Mouse (Mus musculus) CH12.LX (cell line): ENCODE measurements around the gene Tlr8. TPM values are rescaled to one million over a fixed set of nuclear protein-coding genes. Genes with fewer than 3 reads are reported as not detected.

Experiments used
- DNase-seq: peaks from one replicate; pipeline ENCODE4 v3.0.0-alpha.2; 2013; ENCODE audit errors: extremely low read depth
- H3K27ac ChIP-seq: 2 replicates; pipeline ENCODE4 v1.5.1; 2012; ENCODE audit warnings: low read depth, mild to moderate bottlenecking, control low read depth, moderate library complexity; ENCODE audit not compliant: insufficient read depth
- H3K27me3 ChIP-seq: replicated peaks from 2 replicates; pipeline ENCODE3; 2012; ENCODE audit warnings: inconsistent platforms
- H3K36me3 ChIP-seq, 2 experiments: replicated peaks in 1 of 2; 2 replicates each; pipeline versions ENCODE3 to v1.6.1; 2012; ENCODE audit warnings: inconsistent platforms in 1 of 2, low read length in 1 of 2, mild to moderate bottlenecking in 1 of 2, mixed read lengths in 1 of 2, moderate library complexity in 1 of 2; ENCODE audit not compliant: control insufficient read depth in 1 of 2, insufficient read depth in 1 of 2
- H3K4me1 ChIP-seq, 2 experiments: 2 replicates each; pipeline ENCODE4 v1.6.1; 2012; ENCODE audit warnings: inconsistent platforms in 1 of 2, moderate library complexity in 1 of 2; ENCODE audit not compliant: insufficient read depth in 2 of 2, control insufficient read depth in 1 of 2
- H3K4me2 ChIP-seq: 2 replicates; pipeline ENCODE4 v1.6.1; 2012; ENCODE audit warnings: low read depth, mild to moderate bottlenecking, control low read depth; ENCODE audit not compliant: poor library complexity, insufficient read depth, severe bottlenecking
- H3K4me3 ChIP-seq, 3 experiments: fragments of 150-350 bp in 1 of 3; sonication (generic) in 1 of 3; replicated peaks in 1 of 3; 2 replicates each; pipeline versions ENCODE3 to v1.5.1; 2011 to 2012; ENCODE audit warnings: low read depth in 2 of 3, low read length in 2 of 3, mild to moderate bottlenecking in 2 of 3, moderate library complexity in 2 of 3, control low read depth in 1 of 3, improper control_type of control experiment in 1 of 3, inconsistent platforms in 1 of 3, mixed read lengths in 1 of 3; ENCODE audit not compliant: poor library complexity in 1 of 3
- H3K79me2 ChIP-seq: replicated peaks from 2 replicates; pipeline ENCODE4 v1.6.1; 2012; ENCODE audit warnings: mild to moderate bottlenecking, moderate library complexity; ENCODE audit not compliant: control insufficient read depth, poor library complexity, insufficient read depth, severe bottlenecking; ENCODE audit errors: extremely low read depth
- H3K9ac ChIP-seq: 2 replicates; pipeline ENCODE4 v1.6.1; 2012; ENCODE audit warnings: low read depth, mild to moderate bottlenecking, control low read depth, moderate library complexity; ENCODE audit not compliant: insufficient read depth
- H3K9me3 ChIP-seq: replicated peaks from 2 replicates; pipeline ENCODE3; 2012; ENCODE audit warnings: low read length, inconsistent platforms, mixed read lengths
- ELF1 ChIP-seq: IDR thresholded peaks from 2 replicates; pipeline ENCODE4 v1.6.1; 2014; ENCODE audit warnings: low read depth, mild to moderate bottlenecking, inconsistent platforms, low read length, improper control_type of control experiment
- GABPA ChIP-seq: IDR thresholded peaks from 2 replicates; pipeline ENCODE4 v1.6.1; 2012; ENCODE audit warnings: low read depth, low read length, improper control_type of control experiment, inconsistent platforms; ENCODE audit not compliant: insufficient replicate concordance
- HCFC1 ChIP-seq: IDR thresholded peaks from 2 replicates; pipeline ENCODE4 v1.6.1; 2012; ENCODE audit warnings: low read depth, mild to moderate bottlenecking, inconsistent platforms, low read length, improper control_type of control experiment
- JUN ChIP-seq: IDR thresholded peaks from 2 replicates; pipeline ENCODE4 v1.6.1; 2011; ENCODE audit warnings: low read depth, mild to moderate bottlenecking, low read length, improper control_type of control experiment, moderate library complexity; ENCODE audit not compliant: insufficient read depth
- MAX ChIP-seq: IDR thresholded peaks from 2 replicates; pipeline ENCODE4 v1.6.1; 2011; ENCODE audit warnings: low read length, improper control_type of control experiment
- MXI1 ChIP-seq: IDR thresholded peaks from 2 replicates; pipeline ENCODE4 v1.6.1; 2011; ENCODE audit warnings: mild to moderate bottlenecking, low read depth, low read length, improper control_type of control experiment
- NELFE ChIP-seq: IDR thresholded peaks from 2 replicates; pipeline ENCODE4 v1.6.1; 2011; ENCODE audit warnings: low read depth, low read length, improper control_type of control experiment
- NRF1 ChIP-seq: IDR thresholded peaks from 2 replicates; pipeline ENCODE4 v1.6.1; 2014; ENCODE audit warnings: low read depth, mild to moderate bottlenecking, inconsistent platforms, low read length, improper control_type of control experiment, moderate library complexity
- POLR2A ChIP-seq: IDR thresholded peaks from 2 replicates; pipeline ENCODE4 v1.6.1; 2011; ENCODE audit warnings: low read depth, mild to moderate bottlenecking, improper control_type of control experiment, low read length
- POLR2AphosphoS2 ChIP-seq: IDR thresholded peaks from 2 replicates; pipeline ENCODE4 v1.6.1; 2011; ENCODE audit warnings: low read depth, low read length, improper control_type of control experiment
- RCOR1 ChIP-seq: conservative IDR thresholded peaks from 2 replicates; pipeline ENCODE4 v1.6.1; 2012; ENCODE audit warnings: low read depth, mild to moderate bottlenecking, inconsistent platforms, low read length, improper control_type of control experiment
- USF2 ChIP-seq: conservative IDR thresholded peaks from 2 replicates; pipeline ENCODE4 v1.6.1; 2011; ENCODE audit warnings: low read depth, low read length, improper control_type of control experiment
- ZKSCAN1 ChIP-seq: IDR thresholded peaks from 2 replicates; pipeline ENCODE4 v1.6.1; 2012; ENCODE audit warnings: low read depth, inconsistent platforms, low read length, improper control_type of control experiment, borderline replicate concordance
- ZMIZ1 ChIP-seq: IDR thresholded peaks from 2 replicates; pipeline ENCODE4 v1.6.1; 2012; ENCODE audit warnings: low read depth, mild to moderate bottlenecking, inconsistent platforms, low read length, improper control_type of control experiment
- dilution Hi-C: fragments of 300-500 bp; cut with MboI; formaldehyde crosslinking; loops from 2 replicates; pipeline ENCODE4 v1.14.3; 2020; ENCODE audit warnings: low sequenced_read_pairs; ENCODE audit not compliant: extremely low pct_unique_long_range_greater_than_20kb, extremely low pct_ligation_motif_present
- in situ Hi-C: fragments of 300-500 bp; cut with MboI; formaldehyde crosslinking; loops from 3 replicates; pipeline ENCODE4 v1.14.3; 2019; ENCODE audit warnings: low sequenced_read_pairs, low pct_ligation_motif_present, low pct_unique_long_range_greater_than_20kb, mixed read lengths
- polyA plus RNA-seq: library from polyadenylated mRNA; unstranded; fragments of >175 nt; gene quantifications from 2 replicates; pipeline ENCODE4 v1.2.1, GENCODE M21; 2012; ENCODE audit warnings: low read depth; ENCODE audit not compliant: insufficient read length
- total RNA-seq, 2 experiments: library from RNA; depleted of rRNA; stranded (reverse); fragments of 300-350 nt in 1 of 2; fragments of >200 nt in 1 of 2; gene quantifications; 2 replicates each; pipeline ENCODE4 v1.2.3; 2012 to 2014

Tlr8 gene
- total and polyA plus RNA-seq, 3 experiments = not detected

GRCm38 (mm10) chrX:167241736-167242135 lies 22.4 kb downstream of the Tlr8 start:
- no peak for TF ChIP-seq ELF1
- TF ChIP-seq HCFC1 = no peak
- no peak for TF ChIP-seq POLR2A
- no peak for TF ChIP-seq ZMIZ1
- no peak for TF ChIP-seq POLR2AphosphoS2
- TF ChIP-seq ZKSCAN1 = no peak
- no peak for TF ChIP-seq RCOR1
- TF ChIP-seq MAX = no peak
- TF ChIP-seq JUN = no peak
- TF ChIP-seq GABPA = no peak
- TF ChIP-seq MXI1 = no peak
- DNase-seq = no peak
- Histone ChIP-seq H3K4me1 (no peaks in the 10 kb centered on the region), H3K4me2 (no peak overlapping the region), H3K9me3 (no peaks in the 10 kb centered on the region), H3K27ac (no peak overlapping the region), H3K36me3 (no peaks in the 10 kb centered on the region), H3K4me3 (no peak overlapping the region), H3K9ac (no peak overlapping the region), H3K79me2 (no peaks in the 10 kb centered on the region), H3K27me3 (no peaks in the 10 kb centered on the region)
- dilution Hi-C loops (no loop called here), in situ Hi-C loops (loop anchor here (25.0 kb wide), 2 partner anchors 429 to 1054 kb away; no protein-coding TSS in a partner anchor)

GRCm38 (mm10) chrX:167239293-167239921 lies 24.7 kb downstream of the Tlr8 start:
- no peaks in the 10 kb centered on the region for H3K79me2 ChIP-seq
- no peak overlapping the region for H3K4me3 ChIP-seq
- H3K9ac ChIP-seq = no peak overlapping the region
- no peaks in the 10 kb centered on the region for H3K9me3 ChIP-seq
- no peak for TF ChIP-seq ELF1
- TF ChIP-seq NELFE = no peak
- TF ChIP-seq MAX = no peak
- TF ChIP-seq NRF1 = no peak
- no peak for TF ChIP-seq USF2
- no peak for TF ChIP-seq HCFC1
- no peak for TF ChIP-seq GABPA
- no peak for TF ChIP-seq JUN
- H3K36me3 ChIP-seq = no peaks in the 10 kb centered on the region
- dilution Hi-C loops = no loop called here
- H3K27me3 ChIP-seq = no peaks in the 10 kb centered on the region
- in situ Hi-C loops = loop anchor here (10.0 to 25.0 kb wide), 3 partner anchors 427 to 1052 kb away; no protein-coding TSS in a partner anchor
- no peaks in the 10 kb centered on the region for H3K4me1 ChIP-seq
- no peak for DNase-seq
- H3K4me2 ChIP-seq = no peak overlapping the region
- H3K27ac ChIP-seq = no peak overlapping the region
